14 mouse cellular contexts compared by ENCODE assay signal in the genomic region with DNA sequence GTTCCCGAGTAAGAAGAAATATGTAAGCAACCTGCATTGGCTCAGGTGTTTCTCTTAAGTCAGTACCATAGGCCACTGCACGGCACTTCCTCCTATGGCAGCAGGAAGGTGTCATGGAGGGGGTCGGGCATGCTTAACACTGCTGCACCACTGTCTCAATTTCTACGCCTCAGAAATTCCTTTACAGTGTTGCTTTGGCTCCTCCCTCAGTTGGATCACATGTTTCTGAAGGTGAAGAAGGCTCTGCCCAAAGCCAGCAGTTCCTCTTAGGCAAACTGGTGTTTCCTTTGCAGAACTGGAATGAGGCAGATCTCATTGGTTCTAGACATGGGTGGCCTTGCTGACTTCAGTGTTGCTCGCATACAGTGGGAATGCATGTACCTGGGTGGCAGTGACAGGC.
"Had no signal": no experiment of that assay in that cellular context is flagged by ENCODE, and none has a peak within 500 bp of the region (broad histone marks: within the 10 kb centered on the region; RNA-seq: fewer than 3 reads in every experiment).

No protein-coding gene starts in this region.

- H3K27ac ChIP-seq: kidney, embryonic 15.5 days; limb, embryonic 12.5 days; lung, embryonic 15.5 days; macrophage; midbrain, embryonic 13.5 days; neural tube, embryonic 15.5 days; stomach, postnatal 0 days had no signal

- H3K4me3 ChIP-seq: kidney, embryonic 15.5 days; limb, embryonic 12.5 days; lung, embryonic 15.5 days; midbrain, embryonic 13.5 days; myocyte; neural tube, embryonic 15.5 days had no signal

- H3K36me3 ChIP-seq: kidney, embryonic 15.5 days; limb, embryonic 12.5 days; lung, embryonic 15.5 days; midbrain, embryonic 13.5 days; neural tube, embryonic 15.5 days had no signal

- H3K9me3 ChIP-seq: kidney, embryonic 15.5 days; limb, embryonic 12.5 days; lung, embryonic 15.5 days; midbrain, embryonic 13.5 days; neural tube, embryonic 15.5 days had no signal

- H3K9ac ChIP-seq: kidney, embryonic 15.5 days; limb, embryonic 12.5 days; lung, embryonic 15.5 days; midbrain, embryonic 13.5 days; neural tube, embryonic 15.5 days had no signal

- H3K4me2 ChIP-seq: kidney, embryonic 15.5 days; limb, embryonic 12.5 days; lung, embryonic 15.5 days; midbrain, embryonic 13.5 days; neural tube, embryonic 15.5 days had no signal

- ATAC-seq: midbrain, embryonic 13.5 days had no signal

- DNase-seq: kidney, postnatal 14 days; liver; lung, postnatal 14 days; right cerebral cortex, adult 18-20 months; right cerebral cortex, postnatal 25 days; thymus, postnatal 4 days had no signal

- H3K4me1 ChIP-seq: kidney, embryonic 15.5 days; lung, embryonic 15.5 days; midbrain, embryonic 13.5 days; neural tube, embryonic 15.5 days had no signal

- H3K27me3 ChIP-seq: kidney, embryonic 15.5 days; limb, embryonic 12.5 days; lung, embryonic 15.5 days; midbrain, embryonic 13.5 days; neural tube, embryonic 15.5 days had no signal
